Mouse (Mus musculus) kidney, embryonic 14.5 days (tissue): ENCODE measurements around the gene Rnf5. TPM values are rescaled to one million over a fixed set of nuclear protein-coding genes. Genes with fewer than 3 reads are reported as not detected.

Source experiments
- ATAC-seq: fragments of 200-750 bp; cut with Nextera tagmentation; 2 replicates; pipeline ENCODE4 v1.8.0; 2017; ENCODE audit warnings: moderate number of reproducible peaks, mild to moderate bottlenecking, moderate TSS enrichment, moderate library complexity; ENCODE audit not compliant: low FRiP score, low TSS enrichment
- H3K27ac ChIP-seq: fragments of 300-500 bp; sonication (generic); 2 replicates; pipeline ENCODE4 v1.5.1; 2014; ENCODE audit warnings: low read depth, mild to moderate bottlenecking, low read length, moderate library complexity, mixed read lengths
- H3K27me3 ChIP-seq: fragments of 300-500 bp; sonication (generic); 2 replicates; pipeline ENCODE4 v1.6.1; 2014; ENCODE audit warnings: mild to moderate bottlenecking, low read length; ENCODE audit not compliant: control insufficient read depth, insufficient read depth
- H3K36me3 ChIP-seq: fragments of 300-500 bp; sonication (generic); 2 replicates; pipeline ENCODE4 v1.6.1; 2014; ENCODE audit warnings: low read length, mixed read lengths; ENCODE audit not compliant: control insufficient read depth, insufficient read depth
- H3K4me1 ChIP-seq: fragments of 300-500 bp; sonication (generic); 2 replicates; pipeline ENCODE4 v1.6.1; 2014; ENCODE audit warnings: low read length, mixed read lengths; ENCODE audit not compliant: control insufficient read depth, insufficient read depth
- H3K4me2 ChIP-seq: fragments of 300-500 bp; sonication (generic); replicated peaks from 2 replicates; pipeline ENCODE4 v1.6.1; 2014; ENCODE audit warnings: low read depth, mild to moderate bottlenecking, low read length
- H3K4me3 ChIP-seq: fragments of 300-500 bp; sonication (generic); 2 replicates; pipeline ENCODE4 v1.5.1; 2014; ENCODE audit warnings: mild to moderate bottlenecking, low read length
- H3K9ac ChIP-seq: fragments of 300-500 bp; sonication (generic); 2 replicates; pipeline ENCODE4 v1.6.1; 2014; ENCODE audit warnings: low read depth, mild to moderate bottlenecking, low read length, moderate library complexity
- H3K9me3 ChIP-seq: fragments of 300-500 bp; sonication (generic); 2 replicates; pipeline ENCODE4 v1.6.1; 2016; ENCODE audit warnings: low read length; ENCODE audit not compliant: control insufficient read depth
- WGBS: fragments of 180-500 bp; shearing (Covaris S2); extraction: QIAGEN DNeasy Blood & Tissue Kit; methylation state at CpG from one replicate; pipeline ENCODE4 v1.1.7; 2014; 5-methylcytosine and 5-hydroxymethylcytosine counted together
- polyA plus RNA-seq: library from polyadenylated mRNA; unstranded; fragments of >200 nt; fragmentation: Nextera tagmentation; extraction: Ambion mirVana; gene quantifications from 2 replicates; pipeline ENCODE4 v1.2.1, GENCODE M21; 2014

The Rnf5 gene
- polyA plus RNA-seq, 1 experiment from 2014 or later = 118 TPM

- WGBS = 67% methylated on average over 3 of the region's 3 CpGs
- no peak for ATAC-seq
- H3K27me3 ChIP-seq = no peaks in the 10 kb centered on the region
These were observed 34.0 kb upstream of the Rnf5 start for GRCm38 (mm10) chr17:34637459-34637858.

DNA sequence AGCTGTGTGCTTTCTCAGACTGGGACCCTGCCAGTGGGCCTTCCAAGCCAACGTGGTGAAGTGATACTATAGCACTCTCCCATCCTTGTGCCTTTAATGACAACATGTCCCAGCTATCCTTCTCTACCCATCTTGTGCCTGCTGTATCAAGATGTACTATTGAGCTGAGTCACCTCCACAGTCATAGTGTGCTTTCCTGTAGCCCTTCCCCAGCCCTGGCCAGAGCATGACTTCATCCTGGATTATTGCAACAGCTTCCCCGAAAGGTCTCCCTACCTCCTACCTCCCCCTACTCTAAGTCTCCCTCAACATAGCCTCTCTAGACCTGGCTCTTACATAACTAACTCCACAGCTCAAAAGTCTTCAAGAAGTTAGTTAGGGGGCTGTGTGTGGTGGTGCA lies 32.2 kb upstream of the Rnf5 start:
- 76% methylated on average over 2 of the region's 2 CpGs for WGBS
- Histone ChIP-seq H3K4me2 (no peak overlapping the region), H3K27me3 (peaks cover 11% of the 10 kb centered on the region), H3K27ac (no peak overlapping the region), H3K9me3 (no peaks in the 10 kb centered on the region), H3K4me3 (no peak overlapping the region), H3K4me1 (peaks cover 21% of the 10 kb centered on the region), H3K36me3 (no peaks in the 10 kb centered on the region), H3K9ac (no peak overlapping the region)
- ATAC-seq = no peak

More at GRCm38 (mm10) chr17:34637459-34637858, 34.0 kb upstream of the Rnf5 start:
- peaks cover 15% of the 10 kb centered on the region; the same call in 1 of the 2 replicates for H3K4me1 ChIP-seq
- H3K9me3 ChIP-seq = no peaks in the 10 kb centered on the region
- no peak overlapping the region for H3K4me3 ChIP-seq
- no peak overlapping the region for H3K27ac ChIP-seq
- H3K9ac ChIP-seq = no peak overlapping the region
- no peak overlapping the region for H3K4me2 ChIP-seq
- no peaks in the 10 kb centered on the region for H3K36me3 ChIP-seq

DNA sequence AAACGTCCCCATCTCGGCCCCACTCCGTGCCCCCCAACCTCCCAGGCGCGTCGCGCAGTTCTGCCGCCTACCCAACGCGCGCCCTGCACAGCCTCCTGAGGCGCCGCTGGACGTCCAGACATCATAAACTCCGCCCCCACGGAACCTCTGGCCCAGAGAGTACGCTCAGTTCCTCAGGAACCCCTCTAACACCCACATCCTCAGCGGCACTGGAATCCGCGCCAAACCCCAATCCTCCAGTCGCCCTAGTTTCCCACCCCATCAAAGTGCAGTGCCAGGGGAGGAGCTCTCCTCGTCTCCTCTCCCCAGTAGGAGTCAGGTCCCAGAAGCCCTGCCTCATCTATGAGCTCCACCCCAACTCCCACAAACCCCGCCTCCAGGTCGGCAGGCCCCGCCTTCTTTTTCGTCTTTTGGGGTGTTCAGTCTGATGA lies 28.8 kb upstream of the Rnf5 start:
- Histone ChIP-seq H3K27ac (no peak overlapping the region), H3K4me2 (peak overlapping the region; percentile 56), H3K4me1 (peaks cover 37% of the 10 kb centered on the region), H3K9ac (peak overlapping the region; percentile 42; the same call in 1 of the 2 replicates), H3K27me3 (peaks cover 22% of the 10 kb centered on the region), H3K36me3 (no peaks in the 10 kb centered on the region), H3K4me3 (peak overlapping the region; percentile 36), H3K9me3 (no peaks in the 10 kb centered on the region)
- 2% methylated on average over 26 of the region's 26 CpGs for WGBS
- peak; percentile 54 for ATAC-seq

GRCm38 (mm10) chr17:34631647-34632046 lies 28.2 kb upstream of the Rnf5 start:
- peaks cover 22% of the 10 kb centered on the region for H3K27me3 ChIP-seq
- H3K9me3 ChIP-seq = no peaks in the 10 kb centered on the region
- H3K4me3 ChIP-seq = peak overlapping the region; percentile 36
- WGBS = 8% methylated on average over 12 of the region's 12 CpGs
- peak overlapping the region; percentile 56 for H3K4me2 ChIP-seq
- no peak for ATAC-seq
- H3K9ac ChIP-seq = peak overlapping the region; percentile 42; the same call in 1 of the 2 replicates
- H3K4me1 ChIP-seq = peaks cover 37% of the 10 kb centered on the region
- no peaks in the 10 kb centered on the region for H3K36me3 ChIP-seq
- no peak overlapping the region for H3K27ac ChIP-seq

GRCm38 (mm10) chr17:34630761-34631301 lies 27.3 kb upstream of the Rnf5 start:
- H3K4me2 ChIP-seq = peak overlapping the region; percentile 40
- peaks cover 22% of the 10 kb centered on the region for H3K27me3 ChIP-seq
- peaks cover 44% of the 10 kb centered on the region for H3K4me1 ChIP-seq
- no peaks in the 10 kb centered on the region for H3K36me3 ChIP-seq
- H3K9me3 ChIP-seq = no peaks in the 10 kb centered on the region
- WGBS = 3% methylated on average over 37 of the region's 48 CpGs
- peak overlapping the region; percentile 25 for H3K4me3 ChIP-seq
- ATAC-seq = no peak
- H3K27ac ChIP-seq = no peak overlapping the region
- H3K9ac ChIP-seq = peak overlapping the region; percentile 40; the same call in 1 of the 2 replicates

GRCm38 (mm10) chr17:34629796-34630603 lies 26.5 kb upstream of the Rnf5 start:
- WGBS = 12% methylated on average over 12 of the region's 12 CpGs
- Histone ChIP-seq H3K9ac (no peak overlapping the region), H3K27me3 (peaks cover 22% of the 10 kb centered on the region), H3K27ac (no peak overlapping the region), H3K4me3 (no peak overlapping the region; the same call in 1 of the 2 replicates), H3K36me3 (peaks cover 5% of the 10 kb centered on the region; the same call in 1 of the 2 replicates), H3K4me1 (peaks cover 44% of the 10 kb centered on the region), H3K9me3 (no peaks in the 10 kb centered on the region), H3K4me2 (peak overlapping the region; percentile 89; the same call in 1 of the 2 replicates)
- ATAC-seq = no peak

DNA sequence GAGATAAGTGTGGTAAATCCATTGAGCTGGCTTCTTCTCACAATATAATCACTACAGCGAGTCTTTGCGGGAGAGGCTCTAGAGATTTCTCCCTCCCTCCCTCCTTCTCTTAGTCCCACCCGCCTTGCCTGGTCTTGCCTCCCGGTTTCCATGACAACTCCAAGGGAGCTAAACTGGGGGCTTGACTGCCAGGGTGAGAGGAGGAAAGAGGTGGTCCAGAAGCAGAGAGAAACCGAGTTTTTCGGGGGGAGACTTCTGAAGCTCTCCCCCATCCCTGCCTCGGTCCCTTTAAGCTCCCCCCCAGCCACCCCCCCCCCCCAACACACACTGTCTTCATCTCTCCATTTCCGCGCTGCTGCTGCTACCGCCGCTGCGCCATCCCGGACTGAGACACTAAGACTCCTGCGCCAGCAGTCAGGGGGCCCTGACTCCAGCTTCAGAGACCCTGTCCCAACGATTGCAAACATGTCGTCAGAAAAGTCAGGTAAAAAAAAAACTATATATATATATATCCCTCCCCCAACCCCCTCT lies 25.8 kb upstream of the Rnf5 start, which contains the start of gene Prrt1:
TSS of gene Prrt1 (plus strand) at position 313 of the 531 bp plus-strand sequence.
- Histone ChIP-seq H3K4me1 (peaks cover 44% of the 10 kb centered on the region), H3K9ac (peak within 1 kb of the TSS; percentile 75), H3K4me2 (peak within 1 kb of the TSS; percentile 89), H3K9me3 (no peaks in the 10 kb centered on the region), H3K4me3 (peak within 1 kb of the TSS; percentile 61), H3K27ac (peak within 1 kb of the TSS; percentile 96; the same call in 1 of the 2 replicates), H3K27me3 (peaks cover 22% of the 10 kb centered on the region), H3K36me3 (peaks cover 5% of the 10 kb centered on the region; the same call in 1 of the 2 replicates)
- ATAC-seq = no peak
- 2% methylated on average over 16 of the region's 16 CpGs for WGBS

GRCm38 (mm10) chr17:34628644-34628967 lies 25.1 kb upstream of the Rnf5 start:
- Histone ChIP-seq H3K9ac (peak overlapping the region; percentile 75; the same call in 1 of the 2 replicates), H3K4me3 (peak overlapping the region; percentile 61), H3K4me1 (peaks cover 44% of the 10 kb centered on the region), H3K27me3 (peaks cover 22% of the 10 kb centered on the region), H3K4me2 (peak overlapping the region; percentile 89), H3K36me3 (peaks cover 5% of the 10 kb centered on the region; the same call in 1 of the 2 replicates), H3K27ac (peak overlapping the region; percentile 96; the same call in 1 of the 2 replicates), H3K9me3 (no peaks in the 10 kb centered on the region)
- no peak for ATAC-seq
- 22% methylated on average over 5 of the region's 5 CpGs for WGBS
